Mouse (Mus musculus) megakaryocyte progenitor cell, adult 5-6 weeks (primary cell): Measurements from ENCODE around the gene Anxa6. TPM values are rescaled to one million over a fixed set of nuclear protein-coding genes. Genes with fewer than 3 reads are reported as not detected.

Experiments used
- ATAC-seq: replicated peaks from 2 replicates; pipeline ENCODE4 v1.8.0; 2016; ENCODE audit warnings: mild to moderate bottlenecking, moderate TSS enrichment, inconsistent platforms; ENCODE audit not compliant: poor library complexity
- total RNA-seq, 2 experiments: library from RNA; stranded (forward) in 1 of 2; stranded (reverse) in 1 of 2; fragments of 157-497, 149-512 nt in 1 of 2; fragments of 200-1000 nt in 1 of 2; gene quantifications; 2 replicates each; pipeline versions ENCODE4 v1.2.3 to v1.2.4; 2015 to 2017

Gene Anxa6
- total RNA-seq, 2 experiments from 2014 or later: 35.7 to 82.4 TPM

DNA sequence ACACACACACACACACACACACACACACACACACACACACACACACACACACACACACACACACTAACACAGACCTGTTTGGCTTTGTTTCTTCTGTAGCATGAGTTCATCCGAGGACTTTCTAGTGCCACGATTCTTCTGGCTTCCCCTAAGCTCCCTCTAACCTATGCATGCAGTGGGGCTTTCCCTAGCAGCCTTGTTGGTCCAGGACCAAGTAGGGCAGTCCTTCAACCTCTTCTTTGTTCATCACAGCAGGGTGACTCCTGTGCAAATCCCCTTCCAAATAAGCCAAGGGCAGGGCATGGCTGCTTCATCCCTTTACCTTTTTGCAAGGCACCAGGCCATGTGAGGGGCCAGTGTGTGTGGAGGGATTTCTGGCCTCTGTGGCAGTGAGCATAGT lies 34.5 kb downstream of the Anxa6 start:
- ATAC-seq: no peak

DNA sequence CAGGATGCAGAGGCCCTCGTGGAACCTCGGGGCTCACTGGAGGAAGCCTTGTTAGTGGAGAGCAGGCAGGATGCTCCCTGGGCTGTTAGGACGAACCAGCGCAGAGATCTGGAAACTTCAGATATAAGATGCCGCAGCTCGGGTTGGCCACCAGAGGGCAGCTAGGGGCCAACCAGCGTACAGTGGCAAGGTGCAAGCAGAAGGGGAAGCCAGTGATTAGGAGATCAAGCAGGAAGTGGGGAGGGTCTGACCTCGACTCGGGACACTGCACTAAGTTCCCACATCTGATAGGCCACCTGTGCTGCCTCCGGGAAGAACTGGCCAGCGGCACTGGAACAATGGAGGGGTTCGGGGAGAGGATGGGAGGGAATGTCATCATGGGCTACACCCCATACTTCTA lies 35.0 kb downstream of the Anxa6 start:
- peak; percentile 100 for ATAC-seq

DNA sequence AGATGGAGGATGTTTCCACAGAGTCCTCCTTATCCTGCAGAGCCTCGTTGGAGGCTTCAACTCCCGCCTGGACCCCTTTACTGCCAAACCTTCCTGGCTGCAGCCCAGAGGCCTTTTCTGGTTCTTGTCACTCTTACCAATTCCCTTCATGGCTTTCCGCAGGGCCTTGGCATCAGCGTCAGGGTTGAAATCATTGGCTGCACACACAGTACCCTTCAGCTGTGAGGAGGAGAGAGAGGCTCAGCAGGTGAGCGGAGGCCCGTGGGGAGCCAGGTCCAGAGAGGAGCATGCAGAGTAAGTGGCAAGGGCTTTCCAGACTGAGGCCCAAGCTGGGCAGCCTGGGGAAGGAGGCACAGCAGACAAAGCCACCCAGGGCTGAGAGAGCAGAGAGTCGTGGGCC lies 37.1 kb downstream of the Anxa6 start:
- ATAC-seq: no peak

DNA sequence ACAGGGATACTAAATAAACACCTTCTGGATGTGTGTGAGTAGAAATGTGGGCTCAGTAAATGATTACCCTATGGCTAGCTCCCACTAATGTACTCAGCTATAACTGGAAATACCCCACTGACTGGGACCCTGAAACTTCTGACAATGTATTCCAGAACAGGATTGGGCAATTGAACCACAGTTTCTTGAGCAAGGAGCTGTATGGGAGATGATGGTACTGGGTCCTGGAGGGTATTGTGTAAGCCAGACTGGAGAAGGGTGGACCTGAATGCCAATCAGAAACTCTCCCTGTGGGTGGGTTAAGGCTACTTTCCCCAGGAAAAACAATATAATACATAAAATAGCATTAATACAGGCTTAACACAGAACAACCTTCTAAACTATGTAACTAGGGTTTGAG lies 43.3 kb downstream of the Anxa6 start:
- peak; percentile 78 for ATAC-seq

DNA sequence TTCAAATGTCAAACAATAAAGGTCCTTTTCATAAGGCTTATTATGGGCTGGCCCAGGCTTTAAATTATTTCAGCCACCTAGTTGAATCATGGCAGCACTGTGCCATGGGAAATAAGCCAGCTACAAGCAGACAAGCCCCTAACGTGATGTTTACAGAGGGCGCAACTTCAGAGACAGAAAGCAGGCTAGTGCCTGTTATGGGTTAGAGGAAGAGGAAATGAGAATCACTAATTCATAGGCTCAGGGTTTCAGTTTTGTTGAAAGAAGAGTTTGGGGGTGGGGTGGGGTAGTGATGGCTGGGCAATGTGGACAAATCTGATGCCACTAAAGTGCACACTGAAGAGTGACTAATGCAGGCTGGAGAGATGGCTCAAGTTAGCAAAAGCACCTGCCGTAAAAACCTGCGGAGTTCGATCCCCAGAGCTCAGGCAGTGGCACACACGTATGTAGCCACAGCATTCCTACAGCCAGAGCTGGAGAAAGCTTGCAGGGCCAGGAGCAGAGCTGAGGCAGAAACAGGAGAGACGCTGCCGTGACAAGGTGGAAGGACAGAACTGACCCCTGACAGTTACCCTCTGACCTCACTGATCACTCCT lies 44.4 kb downstream of the Anxa6 start:
- peak; percentile 22; the same call in 1 of the 2 replicates for ATAC-seq

DNA sequence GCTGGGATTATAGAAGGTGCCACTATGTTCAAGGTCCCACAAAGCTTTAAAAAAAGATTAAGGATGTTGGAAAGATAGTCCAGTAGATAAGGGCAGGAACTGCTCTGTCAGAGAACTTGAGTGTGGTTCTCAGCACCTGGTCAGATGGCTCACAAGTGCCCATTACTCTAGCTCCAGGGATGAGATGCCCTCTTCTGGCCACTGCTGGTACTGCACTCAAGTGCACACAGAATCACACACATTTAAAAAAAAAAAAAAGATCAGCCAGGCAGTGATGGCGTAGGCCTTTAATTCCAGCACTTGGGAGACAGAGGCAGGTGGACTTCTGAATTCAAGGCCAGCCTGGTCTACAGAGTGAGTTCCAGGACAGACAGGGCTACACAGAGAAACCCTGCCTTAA lies 45.3 kb downstream of the Anxa6 start:
- peak; percentile 42; the same call in 1 of the 2 replicates for ATAC-seq

DNA sequence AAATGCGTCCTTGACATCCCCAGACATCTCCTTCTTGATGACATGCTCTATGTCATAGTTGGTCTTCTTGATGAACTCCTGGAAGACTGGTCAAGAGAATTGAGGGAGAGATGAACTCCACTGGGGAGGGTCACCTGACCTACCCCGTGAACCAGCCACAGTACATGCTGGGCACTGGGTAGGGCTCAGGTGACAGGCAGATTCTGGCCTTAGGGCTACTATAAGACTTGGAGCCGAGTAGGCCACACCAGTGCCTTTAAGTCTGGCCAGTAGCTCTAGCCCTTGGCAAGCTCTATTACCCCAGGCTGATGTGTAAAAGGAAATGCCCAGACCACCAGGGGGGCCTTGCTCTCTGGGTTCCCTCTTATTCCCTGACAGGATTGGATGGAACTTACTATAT lies 48.2 kb downstream of the Anxa6 start:
- no peak for ATAC-seq

DNA sequence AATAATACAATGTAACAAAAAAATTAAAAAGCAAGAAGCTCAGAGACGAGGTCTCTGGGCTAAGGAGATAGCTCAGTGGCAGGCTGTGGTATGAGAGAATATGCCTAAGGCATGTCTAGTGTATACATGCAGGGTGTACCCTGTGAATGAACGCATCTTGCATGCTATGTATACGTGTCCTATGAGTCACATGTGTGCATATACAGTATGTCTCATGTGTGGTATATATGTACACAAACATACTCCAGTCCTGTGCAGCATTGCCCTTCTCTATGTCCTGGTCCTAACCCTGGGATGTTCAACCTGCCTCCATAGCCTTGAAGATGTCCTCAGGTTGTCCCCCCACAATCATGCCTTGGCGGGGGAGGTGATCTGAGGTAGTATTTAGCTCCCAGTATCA lies 48.7 kb downstream of the Anxa6 start:
- ATAC-seq: no peak

DNA sequence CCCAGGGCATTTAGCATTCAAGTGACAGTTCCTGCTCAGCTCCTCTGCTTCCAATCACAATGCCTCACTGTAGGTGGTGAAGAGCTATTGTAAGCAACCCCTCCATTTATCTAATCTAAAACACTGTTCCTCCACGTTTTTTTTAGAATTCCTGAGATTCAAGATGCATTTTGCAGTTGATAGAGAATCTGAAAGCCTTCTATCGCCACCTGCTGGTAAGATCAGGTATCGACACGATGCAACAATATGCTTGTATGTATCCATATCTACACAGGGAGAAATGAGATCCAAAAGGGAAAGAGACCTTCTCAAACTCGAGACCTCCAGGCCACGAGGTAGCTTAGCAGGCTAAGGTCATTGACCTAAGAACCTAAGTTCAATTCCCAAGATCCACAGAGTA lies 49.2 kb downstream of the Anxa6 start:
- peak; percentile 74 for ATAC-seq

DNA sequence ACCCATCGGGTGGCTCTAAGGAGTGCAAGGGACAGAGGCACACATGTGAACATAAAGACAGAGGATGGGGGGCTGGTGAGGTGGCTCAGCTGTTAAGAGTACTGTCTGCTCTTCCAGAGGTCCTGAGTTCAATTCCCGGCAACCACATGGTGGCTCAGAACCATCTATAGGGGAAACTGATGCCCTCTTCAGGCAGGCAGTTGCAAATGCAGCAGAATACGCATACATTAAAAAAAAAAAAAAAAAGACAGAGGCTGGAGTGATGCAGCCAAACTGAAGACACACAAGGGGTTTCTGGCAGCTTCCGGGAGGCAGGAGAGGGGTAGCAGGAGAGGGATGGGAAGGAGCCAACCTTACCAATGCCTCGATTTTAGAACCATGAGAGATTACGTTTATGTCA lies 50.7 kb downstream of the Anxa6 start:
- no peak for ATAC-seq

DNA sequence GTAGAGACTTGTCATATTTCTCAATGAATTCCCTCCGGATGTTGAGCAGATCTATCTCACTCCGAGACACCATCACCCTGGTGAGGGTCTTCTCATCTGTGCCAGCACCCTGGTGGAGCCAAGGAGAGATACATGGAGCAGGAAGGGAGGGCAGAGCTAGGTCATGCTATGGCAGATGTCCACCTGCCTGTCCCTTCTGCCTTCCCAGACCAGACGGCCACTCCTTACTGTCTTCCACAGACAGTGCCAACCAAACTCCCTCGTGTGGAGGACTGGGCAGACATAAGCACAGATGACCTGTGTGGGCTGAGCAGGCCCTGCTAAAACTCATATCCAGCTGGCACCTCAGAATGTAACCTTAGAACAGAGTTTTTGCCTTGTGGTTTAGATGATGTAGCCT lies 51.6 kb downstream of the Anxa6 start:
- no peak for ATAC-seq

DNA sequence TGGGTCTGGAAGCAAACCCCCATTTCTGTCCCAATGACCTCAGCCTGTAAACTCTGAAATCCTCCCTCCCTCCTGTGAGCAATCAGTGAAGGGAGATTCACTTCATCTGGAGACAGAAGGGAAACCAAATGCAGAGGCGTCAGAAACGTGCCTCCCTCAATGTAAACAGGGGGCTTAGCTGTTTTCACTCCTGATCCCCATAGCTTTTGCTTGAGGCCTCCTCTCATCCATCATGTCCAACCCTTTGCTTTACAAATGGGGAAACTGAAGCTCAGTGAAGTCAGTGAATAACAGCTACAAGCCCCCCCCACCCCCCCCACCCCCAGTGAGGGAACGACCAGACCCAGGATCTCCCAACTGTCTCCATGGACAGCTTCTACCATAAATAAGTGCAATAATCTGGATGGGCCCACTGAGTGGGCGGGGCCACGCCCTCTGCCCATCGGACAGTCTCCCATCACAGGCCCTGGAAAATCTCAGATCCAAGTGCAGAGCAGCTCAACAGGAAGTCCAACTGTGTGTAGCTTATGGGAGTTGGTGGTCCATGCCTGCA lies 55.8 kb downstream of the Anxa6 start:
- ATAC-seq: no peak

DNA sequence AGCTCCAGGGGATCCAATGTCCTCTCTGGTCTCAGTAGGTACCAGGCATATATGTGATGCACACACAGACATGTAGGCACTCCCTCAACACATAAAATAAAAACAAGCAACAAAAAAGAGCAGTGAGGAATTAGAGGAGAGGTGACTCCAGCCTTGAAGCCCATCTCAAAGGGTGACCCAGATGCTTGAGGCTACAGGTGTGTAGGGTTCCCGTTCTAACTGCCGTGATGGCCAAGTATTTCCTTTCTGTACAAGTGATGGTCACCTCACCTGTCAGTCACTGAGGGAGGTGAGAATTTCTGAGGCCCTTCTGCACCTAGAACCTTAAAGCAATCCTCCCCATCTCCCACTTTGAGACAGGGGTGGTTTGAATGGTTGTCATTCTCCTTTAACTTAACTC lies 56.9 kb downstream of the Anxa6 start:
- no peak for ATAC-seq

DNA sequence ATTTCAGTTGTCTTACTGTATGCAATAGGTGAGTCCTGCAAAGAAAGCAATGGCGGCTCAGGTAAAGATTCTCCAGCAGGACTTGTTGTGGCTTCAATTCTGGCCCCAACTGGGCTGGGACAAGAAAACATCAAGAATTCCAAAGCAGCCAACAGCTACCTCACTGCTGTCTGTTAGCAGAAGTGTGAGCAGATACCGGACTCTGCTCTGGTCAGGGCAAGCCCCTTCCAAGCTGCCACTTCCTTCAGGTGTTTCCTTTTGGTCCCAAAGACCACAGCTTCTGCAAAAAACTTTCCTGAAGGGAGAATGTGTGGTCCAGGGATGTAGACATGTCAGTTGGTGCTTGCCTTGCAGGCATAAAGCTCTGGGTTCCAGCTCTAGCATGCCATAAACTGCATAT lies 57.5 kb downstream of the Anxa6 start:
- ATAC-seq: peak; percentile 61

DNA sequence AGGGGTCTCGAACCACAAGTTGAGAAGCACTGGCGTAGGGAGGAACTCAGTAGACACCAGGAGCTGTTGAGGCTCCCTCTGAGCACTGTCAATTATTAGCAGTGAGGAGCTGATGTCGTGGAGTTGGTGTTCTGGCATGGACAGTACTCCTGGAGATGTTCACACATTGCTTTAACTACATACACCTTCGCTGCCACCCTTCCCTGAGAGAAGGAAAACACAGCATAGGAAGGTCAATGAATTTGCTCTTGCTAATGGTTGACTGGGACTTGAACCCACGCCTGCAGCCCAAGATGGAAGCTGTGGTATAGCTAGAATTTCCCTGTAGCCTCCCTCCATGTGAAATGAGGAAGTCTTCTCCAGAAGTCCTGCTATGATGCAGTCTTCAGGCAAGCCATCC lies 57.9 kb downstream of the Anxa6 start:
- peak; percentile 27 for ATAC-seq

DNA sequence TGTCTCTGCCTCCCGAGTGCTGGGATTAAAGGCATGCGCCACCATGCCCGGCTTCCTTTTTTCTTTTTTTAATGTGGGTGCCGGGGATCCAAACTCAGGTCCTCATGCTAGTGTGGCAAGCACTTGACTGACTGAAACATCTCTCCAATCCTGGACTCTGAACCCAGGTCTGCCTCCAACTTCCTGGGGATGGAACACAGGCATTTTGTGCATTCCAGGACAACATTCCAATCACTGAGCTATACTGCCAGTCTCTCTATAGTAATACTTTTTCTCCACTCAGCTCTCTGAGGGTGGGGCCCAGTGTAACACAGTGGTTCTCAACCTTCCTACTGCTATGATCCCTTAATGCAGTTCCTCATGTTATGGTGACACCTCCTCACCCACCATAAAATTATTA lies 58.6 kb downstream of the Anxa6 start:
- ATAC-seq: no peak

DNA sequence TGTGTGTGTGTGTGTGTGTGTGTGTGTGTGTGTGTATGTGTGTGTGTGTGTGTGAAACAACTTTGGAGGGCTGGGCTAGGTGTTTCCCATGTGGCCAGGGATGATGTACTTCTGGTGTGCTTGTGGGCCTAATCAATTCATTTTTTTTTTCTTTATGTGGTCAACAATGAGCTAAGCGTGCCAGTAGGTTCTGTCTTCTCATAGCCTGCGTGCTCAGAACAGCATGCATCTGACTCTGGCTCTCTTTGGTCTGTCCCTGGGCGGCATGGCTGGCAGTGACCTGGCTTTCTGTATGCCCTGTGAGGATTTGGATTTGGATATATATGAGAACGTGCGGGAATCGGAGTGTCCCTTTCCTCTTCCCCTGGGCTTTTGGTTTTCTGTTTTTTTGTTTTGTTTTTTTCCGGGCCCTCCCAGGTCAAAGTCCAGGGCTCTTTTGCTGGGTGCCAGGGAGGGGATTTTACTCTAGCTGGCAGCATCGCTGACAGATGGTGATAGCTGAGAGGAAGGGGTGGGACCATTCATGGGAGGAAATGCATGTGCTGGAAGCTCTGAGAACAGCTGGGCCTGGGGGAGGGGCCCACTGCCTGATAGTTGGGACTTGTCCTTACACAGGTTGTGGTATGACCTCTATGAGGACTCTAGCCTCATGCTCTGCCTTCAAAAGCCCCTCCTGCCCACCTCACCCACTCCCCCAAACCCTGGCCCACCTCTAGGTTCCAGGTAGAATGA lies 59.6 kb downstream of the Anxa6 start:
- peak; percentile 62 for ATAC-seq

DNA sequence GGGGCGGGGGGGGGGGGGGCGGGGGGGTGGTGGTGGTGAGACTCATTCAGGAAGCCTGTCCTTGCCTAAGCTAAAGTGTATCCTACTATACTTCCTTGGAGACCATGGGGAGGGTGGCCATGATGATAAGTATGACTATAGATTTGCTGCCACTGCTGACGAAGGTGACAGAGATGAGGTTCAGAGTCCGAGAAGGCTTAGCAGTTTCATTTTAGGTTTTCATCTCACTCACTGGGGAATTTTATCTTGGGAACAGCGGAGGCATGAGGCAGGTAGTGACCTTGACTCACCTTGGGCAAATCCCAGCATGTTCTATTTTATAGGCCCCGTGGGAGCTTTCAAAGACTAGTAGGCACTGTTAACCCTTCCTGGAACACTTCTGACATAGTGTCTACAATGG lies 60.5 kb downstream of the Anxa6 start:
- no peak for ATAC-seq

DNA sequence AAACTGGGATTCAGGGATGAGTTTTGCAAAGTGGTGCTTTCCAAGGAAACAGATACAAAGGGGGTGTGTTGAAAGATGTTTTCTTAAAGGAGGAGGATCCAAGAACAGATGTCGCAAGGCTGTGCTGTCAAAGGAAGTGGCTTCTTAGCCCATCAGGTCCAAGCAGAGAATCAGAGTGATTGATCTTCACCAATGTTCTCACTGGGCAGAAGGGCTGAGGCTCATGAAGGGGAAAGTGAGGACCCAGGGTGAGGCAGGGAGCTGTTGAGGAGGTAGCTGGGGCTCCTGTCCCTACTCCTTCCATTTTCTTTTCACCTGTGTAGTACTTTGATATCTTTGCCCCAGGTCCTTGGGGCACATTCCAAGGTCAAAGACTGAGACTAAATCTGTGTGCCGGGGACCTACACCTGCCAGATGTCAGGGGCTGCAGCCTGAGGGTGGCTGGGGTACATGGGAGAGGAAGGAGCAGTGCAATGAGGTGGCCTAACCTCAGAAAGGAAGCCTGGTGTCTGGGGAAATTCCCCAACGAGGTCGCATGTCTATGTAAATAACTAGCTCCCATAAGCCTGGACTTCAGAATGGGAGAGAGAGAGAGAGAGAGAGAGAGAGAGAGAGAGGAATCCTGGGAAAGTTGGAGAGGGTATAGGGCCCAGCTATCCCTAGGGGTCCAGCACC lies 61.1 kb downstream of the Anxa6 start:
- ATAC-seq: peak; percentile 32; the same call in 1 of the 2 replicates

DNA sequence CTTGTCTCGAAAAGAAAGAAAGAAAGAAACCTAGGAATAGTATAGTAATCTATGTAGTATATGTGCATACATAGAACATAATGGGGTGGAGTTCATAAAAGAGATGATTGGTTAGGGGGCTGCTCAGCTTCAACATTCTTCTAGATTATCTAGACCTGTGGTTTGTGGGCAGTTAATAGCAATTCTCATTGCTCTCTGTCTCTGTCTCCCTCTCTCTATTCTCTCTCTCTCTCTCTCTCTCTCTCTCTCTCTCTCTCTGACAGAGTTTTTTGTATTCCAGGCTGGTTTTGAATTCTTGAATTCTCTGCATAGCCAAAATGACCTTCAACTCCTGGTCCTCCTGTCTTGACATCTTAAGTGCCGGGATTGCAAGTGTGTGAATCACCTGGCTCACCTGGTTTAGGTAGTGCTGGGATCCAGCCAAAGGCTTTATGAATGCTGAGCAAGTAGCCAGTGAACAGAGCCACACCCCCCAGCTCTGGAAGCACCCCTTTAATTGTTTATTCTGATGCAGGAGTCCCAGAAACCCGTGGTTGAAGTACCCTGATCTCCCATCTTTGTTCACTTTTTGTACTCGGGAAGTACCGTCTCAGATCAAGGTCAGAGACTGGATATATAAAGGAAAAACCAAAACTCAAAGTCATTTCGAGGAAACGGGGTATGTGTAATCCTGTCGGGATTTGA lies 61.7 kb downstream of the Anxa6 start:
- ATAC-seq: no peak

DNA sequence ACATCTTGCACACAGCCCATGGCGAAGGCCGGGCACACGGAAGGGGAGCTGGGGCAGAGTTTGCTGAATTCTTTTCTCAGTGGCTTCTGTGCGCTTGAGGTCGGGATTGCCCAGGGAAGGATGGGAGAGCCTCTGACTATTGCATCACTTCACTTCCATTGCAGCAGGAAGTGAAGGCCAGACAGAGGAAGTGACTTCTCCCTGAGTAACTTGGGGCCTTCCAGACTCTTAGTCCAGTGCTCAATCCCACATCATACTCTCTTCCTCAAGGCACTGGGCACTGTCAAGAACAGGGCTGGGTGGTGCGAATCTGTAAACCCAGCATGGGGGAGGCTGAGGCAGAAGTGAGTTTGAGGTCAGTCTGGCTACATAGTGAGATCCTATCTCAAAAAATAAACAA lies 68.0 kb downstream of the Anxa6 start:
- ATAC-seq: peak; percentile 49; the same call in 1 of the 2 replicates
